Mouse (Mus musculus): ENCODE results near the gene Ssbp3. TPM values are rescaled to one million over a fixed set of nuclear protein-coding genes. Genes with fewer than 3 reads are reported as not detected.

Gene Ssbp3
- total RNA-seq, 4 experiments from 2014 or later: 24.0 to 27.1 (median 25.8) TPM

GRCm38 (mm10) chr4:106959506-106960302 lies 49.2 kb downstream of the Ssbp3 start:
- no peak for DNase-seq (ENCODE audit: low spot score in 2 of 2)

- no peak for DNase-seq (ENCODE audit: low spot score in 2 of 2)
Measured at GRCm38 (mm10) chr4:106960476-106960875, 50.0 kb downstream of the Ssbp3 start.

GRCm38 (mm10) chr4:106961321-106961720 lies 50.8 kb downstream of the Ssbp3 start:
- DNase-seq (ENCODE audit: low spot score in 2 of 2): no peak

- DNase-seq (ENCODE audit: low spot score in 2 of 2): peak in 1 of 2 experiments; percentile 17
Measured at GRCm38 (mm10) chr4:106964356-106964755, 53.9 kb downstream of the Ssbp3 start.

GRCm38 (mm10) chr4:106964996-106965395 lies 54.5 kb downstream of the Ssbp3 start:
- DNase-seq (ENCODE audit: low spot score in 2 of 2): no peak

- no peak for DNase-seq (ENCODE audit: low spot score in 2 of 2)
Measured at GRCm38 (mm10) chr4:106966443-106966842, 55.9 kb downstream of the Ssbp3 start.

GRCm38 (mm10) chr4:106968910-106969309 lies 58.4 kb downstream of the Ssbp3 start:
- DNase-seq (ENCODE audit: low spot score in 2 of 2): no peak

- DNase-seq (ENCODE audit: low spot score in 2 of 2): no peak
Measured at GRCm38 (mm10) chr4:106970786-106971185, 60.3 kb downstream of the Ssbp3 start.

GRCm38 (mm10) chr4:106972061-106972460 lies 61.6 kb downstream of the Ssbp3 start:
- no peak for DNase-seq (ENCODE audit: low spot score in 2 of 2)

GRCm38 (mm10) chr4:106972461-106973384 lies 62.2 kb downstream of the Ssbp3 start:
- no peak for DNase-seq (ENCODE audit: low spot score in 2 of 2)

GRCm38 (mm10) chr4:106975324-106975723 lies 64.8 kb downstream of the Ssbp3 start:
- DNase-seq (ENCODE audit: low spot score in 2 of 2): no peak

GRCm38 (mm10) chr4:106975890-106976289 lies 65.4 kb downstream of the Ssbp3 start:
- no peak for DNase-seq (ENCODE audit: low spot score in 2 of 2)

GRCm38 (mm10) chr4:106976576-106976975 lies 66.1 kb downstream of the Ssbp3 start:
- no peak for DNase-seq (ENCODE audit: low spot score in 2 of 2)

GRCm38 (mm10) chr4:106977218-106977651 lies 66.7 kb downstream of the Ssbp3 start:
- no peak for DNase-seq (ENCODE audit: low spot score in 2 of 2)

GRCm38 (mm10) chr4:106978376-106978775 lies 67.9 kb downstream of the Ssbp3 start:
- DNase-seq (ENCODE audit: low spot score in 2 of 2): no peak

GRCm38 (mm10) chr4:106980669-106981068 lies 70.2 kb downstream of the Ssbp3 start:
- no peak for DNase-seq (ENCODE audit: low spot score in 2 of 2)

- no peak for DNase-seq (ENCODE audit: low spot score in 2 of 2)
Measured at GRCm38 (mm10) chr4:106981385-106982103, 71.0 kb downstream of the Ssbp3 start.

GRCm38 (mm10) chr4:106982344-106983121 lies 72.0 kb downstream of the Ssbp3 start:
- DNase-seq (ENCODE audit: low spot score in 2 of 2): no peak

- DNase-seq (ENCODE audit: low spot score in 2 of 2): no peak
Measured at GRCm38 (mm10) chr4:106983908-106984515, 73.5 kb downstream of the Ssbp3 start.

- no peak for DNase-seq (ENCODE audit: low spot score in 2 of 2)
Measured at GRCm38 (mm10) chr4:106985289-106985688, 74.8 kb downstream of the Ssbp3 start.
